8 mouse cellular contexts compared by ENCODE assay signal in the genomic region with DNA sequence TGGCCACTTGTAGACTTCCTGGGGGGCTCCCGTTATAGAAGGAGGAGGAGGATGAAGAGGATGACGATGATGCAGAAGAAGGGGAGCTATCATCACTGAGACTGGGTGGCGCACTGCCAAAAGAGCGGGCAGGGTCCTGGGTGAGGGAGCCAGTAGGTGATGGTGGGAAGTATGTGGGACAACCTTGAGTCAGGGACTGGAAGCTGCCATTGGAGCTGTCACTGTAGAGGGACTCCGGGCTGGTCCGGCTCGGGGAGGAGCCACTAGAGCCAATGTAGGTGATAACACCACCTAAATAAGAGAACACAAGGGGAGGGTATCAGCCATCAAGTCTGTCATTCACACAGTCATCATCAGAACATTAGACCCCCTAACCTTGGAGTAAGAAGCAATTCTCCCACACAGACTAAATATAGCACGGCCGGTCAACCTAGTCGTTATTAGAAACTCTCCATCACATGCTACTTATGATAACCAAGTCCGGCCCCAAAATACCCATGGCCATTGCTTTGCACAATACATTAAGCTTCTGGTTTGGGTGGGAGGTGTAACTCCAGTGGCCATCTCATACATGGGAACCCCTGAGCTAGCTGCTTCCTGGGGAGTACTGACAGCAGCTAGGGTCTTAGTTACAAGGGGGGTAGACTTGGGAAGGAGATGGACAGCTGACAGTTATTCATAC. TPM values are rescaled to one million over a fixed set of nuclear protein-coding genes. Genes with fewer than 3 reads are reported as not detected.
A peak's percentile ranks its signal among the peaks of the same experiment; 100 is the strongest.
DNase-seq lines count a peak whose midpoint lies in the region; ATAC-seq and TF ChIP-seq lines count a peak whose summit lies in the region.

No protein-coding gene starts in this region.

- peaks cover 26% of the 10 kb centered on the region for H3K4me1 ChIP-seq in forebrain, postnatal 0 days (ENCODE audit: insufficient read depth)
- peaks cover 48% of the 10 kb centered on the region for H3K4me1 ChIP-seq in forebrain, embryonic 14.5 days (ENCODE audit: control insufficient read depth, insufficient read depth, low read length)
- peaks cover 61% of the 10 kb centered on the region for H3K4me1 ChIP-seq in heart, postnatal 0 days (ENCODE audit: control insufficient read depth, insufficient read depth)
- peaks cover 23% of the 10 kb centered on the region for H3K4me1 ChIP-seq in small intestine, adult 2 months (ENCODE audit: control insufficient read depth, insufficient read depth, insufficient read length, low read length)
- H3K4me1 ChIP-seq in forebrain, embryonic 16.5 days (replicated peaks; ENCODE audit: control insufficient read depth, insufficient read depth, low read length), result peaks cover 78% of the 10 kb centered on the region
- H3K4me1 ChIP-seq in hindbrain, embryonic 11.5 days (replicated peaks; ENCODE audit: control insufficient read depth, insufficient read depth, low read length), result peaks cover 19% of the 10 kb centered on the region

- H3K9me3 ChIP-seq in forebrain, postnatal 0 days (ENCODE audit: low read length), result no peaks in the 10 kb centered on the region
- no peaks in the 10 kb centered on the region for H3K9me3 ChIP-seq in forebrain, embryonic 14.5 days (replicated peaks; ENCODE audit: control insufficient read depth, low read length)
- H3K9me3 ChIP-seq in heart, postnatal 0 days (replicated peaks; ENCODE audit: control insufficient read depth, low read length), result no peaks in the 10 kb centered on the region
- no peaks in the 10 kb centered on the region for H3K9me3 ChIP-seq in forebrain, embryonic 16.5 days (ENCODE audit: control insufficient read depth, low read length)
- no peaks in the 10 kb centered on the region for H3K9me3 ChIP-seq in hindbrain, embryonic 11.5 days (ENCODE audit: control insufficient read depth, low read length)

- no peak for ATAC-seq in forebrain, postnatal 0 days
- no peak for ATAC-seq in forebrain, embryonic 14.5 days
- no peak for ATAC-seq in heart, postnatal 0 days (ENCODE audit: insufficient read depth, low read depth)
- ATAC-seq in forebrain, embryonic 16.5 days, result no peak
- no peak for ATAC-seq in hindbrain, embryonic 11.5 days (ENCODE audit: low FRiP score)

- no peak for TF ChIP-seq CTCF in forebrain, postnatal 0 days (IDR thresholded peaks at IDR 0.05; ENCODE audit: low read depth)
- no peak for TF ChIP-seq CTCF in heart, postnatal 0 days (IDR thresholded peaks at IDR 0.05; ENCODE audit: low read depth)
- TF ChIP-seq CTCF in small intestine, adult 2 months (IDR thresholded peaks at IDR 0.05; ENCODE audit: extremely low read depth, insufficient read length, insufficient replicate concordance, low read depth, low read length), result no peak

- no peak overlapping the region for H3K27ac ChIP-seq in forebrain, postnatal 0 days (ENCODE audit: low read depth, low read length)
- H3K27ac ChIP-seq in forebrain, embryonic 14.5 days (ENCODE audit: low read depth, low read length), result no peak overlapping the region
- peak overlapping the region; percentile 98 for H3K27ac ChIP-seq in heart, postnatal 0 days (ENCODE audit: low read depth)
- H3K27ac ChIP-seq in small intestine, adult 2 months (ENCODE audit: insufficient read depth, low read depth, low read length), result peak overlapping the region; percentile 97
- no peak overlapping the region for H3K27ac ChIP-seq in forebrain, embryonic 16.5 days (ENCODE audit: low read length)
- H3K27ac ChIP-seq in hindbrain, embryonic 11.5 days (ENCODE audit: low read depth, low read length), result no peak overlapping the region

- peaks cover 34% of the 10 kb centered on the region for H3K36me3 ChIP-seq in forebrain, postnatal 0 days (ENCODE audit: insufficient read depth)
- peaks cover 35% of the 10 kb centered on the region for H3K36me3 ChIP-seq in forebrain, embryonic 14.5 days (ENCODE audit: control insufficient read depth, insufficient read depth, low read length)
- peaks cover 42% of the 10 kb centered on the region for H3K36me3 ChIP-seq in heart, postnatal 0 days (replicated peaks; ENCODE audit: control insufficient read depth, insufficient read depth, low read length)
- H3K36me3 ChIP-seq in small intestine, adult 2 months (ENCODE audit: control insufficient read depth, insufficient read depth, low read length), result peaks cover 54% of the 10 kb centered on the region
- H3K36me3 ChIP-seq in forebrain, embryonic 16.5 days (ENCODE audit: control insufficient read depth, insufficient read depth), result peaks cover 4% of the 10 kb centered on the region; the same call in 1 of the 2 replicates
- no peaks in the 10 kb centered on the region for H3K36me3 ChIP-seq in hindbrain, embryonic 11.5 days (ENCODE audit: control insufficient read depth, insufficient read depth, low read length)

- no peak overlapping the region for H3K9ac ChIP-seq in forebrain, postnatal 0 days
- H3K9ac ChIP-seq in forebrain, embryonic 14.5 days (ENCODE audit: low read length), result no peak overlapping the region
- H3K9ac ChIP-seq in heart, postnatal 0 days (replicated peaks; ENCODE audit: low read depth, low read length), result peak overlapping the region; percentile 37
- no peak overlapping the region for H3K9ac ChIP-seq in forebrain, embryonic 16.5 days (replicated peaks; ENCODE audit: low read depth, low read length)
- H3K9ac ChIP-seq in hindbrain, embryonic 11.5 days (ENCODE audit: low read depth, low read length), result no peak overlapping the region

- 91% methylated on average over 11 of the region's 11 CpGs for WGBS in forebrain, postnatal 0 days
- 92% methylated on average over 11 of the region's 11 CpGs for WGBS in forebrain, embryonic 14.5 days
- 35% methylated on average over 11 of the region's 11 CpGs for WGBS in heart, postnatal 0 days
- WGBS in small intestine, adult 2 months, result 68% methylated on average over 11 of the region's 11 CpGs
- 92% methylated on average over 11 of the region's 11 CpGs for WGBS in forebrain, embryonic 16.5 days
- 93% methylated on average over 11 of the region's 11 CpGs for WGBS in hindbrain, embryonic 11.5 days

- no peak for TF ChIP-seq EP300 in heart, postnatal 0 days (IDR thresholded peaks at IDR 0.05; ENCODE audit: low read depth)

- peak; percentile 22 for DNase-seq in forebrain, postnatal 0 days
- DNase-seq in forebrain, embryonic 14.5 days (ENCODE audit: low spot score), result no peak
- DNase-seq in ovary, postnatal 36 days (ENCODE audit: low spot score), result peak; percentile 35
- no peak for DNase-seq in ovary, postnatal 10 days (ENCODE audit: low spot score)
- DNase-seq in heart, postnatal 0 days (ENCODE audit: low spot score), result peak; percentile 72
- no peak for DNase-seq in hindbrain, embryonic 11.5 days (ENCODE audit: low spot score)

- TF ChIP-seq POLR2A in small intestine, adult 2 months (IDR thresholded peaks at IDR 0.05; ENCODE audit: low read depth, low read length), result no peak

- peak overlapping the region; percentile 90; the same call in 1 of the 2 replicates for H3K4me2 ChIP-seq in forebrain, postnatal 0 days (ENCODE audit: low read depth)
- H3K4me2 ChIP-seq in forebrain, embryonic 14.5 days (ENCODE audit: low read length), result no peak overlapping the region
- H3K4me2 ChIP-seq in heart, postnatal 0 days (ENCODE audit: low read depth, low read length), result peak overlapping the region; percentile 82
- no peak overlapping the region for H3K4me2 ChIP-seq in forebrain, embryonic 16.5 days (ENCODE audit: low read length)
- H3K4me2 ChIP-seq in hindbrain, embryonic 11.5 days (replicated peaks; ENCODE audit: low read depth, low read length), result no peak overlapping the region

- no peak overlapping the region for H3K4me3 ChIP-seq in forebrain, postnatal 0 days (ENCODE audit: low read depth, low read length)
- no peak overlapping the region for H3K4me3 ChIP-seq in forebrain, embryonic 14.5 days (ENCODE audit: low read depth, low read length)
- H3K4me3 ChIP-seq in heart, postnatal 0 days (ENCODE audit: low read depth, low read length), result peak overlapping the region; percentile 6
- H3K4me3 ChIP-seq in small intestine, adult 2 months (ENCODE audit: low read depth, low read length), result peak overlapping the region; percentile 66
- H3K4me3 ChIP-seq in forebrain, embryonic 16.5 days (replicated peaks; ENCODE audit: low read length), result no peak overlapping the region
- H3K4me3 ChIP-seq in hindbrain, embryonic 11.5 days (ENCODE audit: low read depth, low read length), result no peak overlapping the region

- no peaks in the 10 kb centered on the region for H3K27me3 ChIP-seq in forebrain, postnatal 0 days (ENCODE audit: insufficient read depth, low read length)
- no peaks in the 10 kb centered on the region for H3K27me3 ChIP-seq in forebrain, embryonic 14.5 days (replicated peaks; ENCODE audit: control insufficient read depth, insufficient read depth, low read length)
- H3K27me3 ChIP-seq in heart, postnatal 0 days (ENCODE audit: control insufficient read depth, insufficient read depth, low read length), result no peaks in the 10 kb centered on the region
- no peaks in the 10 kb centered on the region for H3K27me3 ChIP-seq in small intestine, adult 2 months (ENCODE audit: control insufficient read depth, insufficient read depth, low read length)
- H3K27me3 ChIP-seq in forebrain, embryonic 16.5 days (replicated peaks; ENCODE audit: control insufficient read depth, insufficient read depth, low read length), result no peaks in the 10 kb centered on the region
- H3K27me3 ChIP-seq in hindbrain, embryonic 11.5 days (ENCODE audit: control insufficient read depth, insufficient read depth, low read length), result no peaks in the 10 kb centered on the region

RNA-seq across cellular contexts. Expression of gene Nr1d1, which starts 3.1 kb away (rescaled TPM):
- total RNA-seq in forebrain, postnatal 0 days (2014; rRNA removed), result 4.5 and 6.7 TPM in 2 replicates
- polyA plus RNA-seq in forebrain, postnatal 0 days (2015; fragmentation: Nextera tagmentation; extraction: Ambion mirVana), result 10.8 and 11.4 TPM in 2 replicates
- 2.2 and 3.1 TPM in 2 replicates for polyA plus RNA-seq in forebrain, embryonic 14.5 days (2014; fragmentation: Nextera tagmentation; extraction: Ambion mirVana)
- total RNA-seq in heart, postnatal 0 days (2014; rRNA removed; ENCODE audit: low replicate concordance), result 21.0 and 24.3 TPM in 2 replicates
- 10.2 and 10.7 TPM in 2 replicates for polyA plus RNA-seq in heart, postnatal 0 days (2015; fragmentation: Nextera tagmentation; extraction: Ambion mirVana)
- polyA plus RNA-seq in small intestine, adult 2 months (2012; rRNA removed), result 59.8 and 206 TPM in 2 replicates
- 3.8 and 4.0 TPM in 2 replicates for polyA plus RNA-seq in forebrain, embryonic 16.5 days (2015; fragmentation: Nextera tagmentation; extraction: Ambion mirVana)
- polyA plus RNA-seq in hindbrain, embryonic 11.5 days (2014; fragmentation: Nextera tagmentation; extraction: Ambion mirVana), result 0.92 and 1.4 TPM in 2 replicates

RNA-seq across cellular contexts. Expression of gene Msl1, which starts 23.3 kb away (rescaled TPM):
- 87.2 and 94.6 TPM in 2 replicates for total RNA-seq in forebrain, postnatal 0 days (2014; rRNA removed)
- polyA plus RNA-seq in forebrain, postnatal 0 days (2015; fragmentation: Nextera tagmentation; extraction: Ambion mirVana), result 16.3 and 24.1 TPM in 2 replicates
- 19.3 and 20.5 TPM in 2 replicates for polyA plus RNA-seq in forebrain, embryonic 14.5 days (2014; fragmentation: Nextera tagmentation; extraction: Ambion mirVana)
- total RNA-seq in heart, postnatal 0 days (2014; rRNA removed; ENCODE audit: low replicate concordance), result 47.4 and 54.6 TPM in 2 replicates
- polyA plus RNA-seq in heart, postnatal 0 days (2015; fragmentation: Nextera tagmentation; extraction: Ambion mirVana), result 11.3 and 12.6 TPM in 2 replicates
- 19.8 and 38.5 TPM in 2 replicates for polyA plus RNA-seq in small intestine, adult 2 months (2012; rRNA removed)
- 27.7 and 32.0 TPM in 2 replicates for polyA plus RNA-seq in forebrain, embryonic 16.5 days (2015; fragmentation: Nextera tagmentation; extraction: Ambion mirVana)
- polyA plus RNA-seq in hindbrain, embryonic 11.5 days (2014; fragmentation: Nextera tagmentation; extraction: Ambion mirVana), result 25.0 and 28.0 TPM in 2 replicates

RNA-seq across cellular contexts. Expression of gene Thra, which starts 31.5 kb away (rescaled TPM):
- total RNA-seq in forebrain, postnatal 0 days (2014; rRNA removed), result 1,003 and 1,159 TPM in 2 replicates
- 223 and 233 TPM in 2 replicates for polyA plus RNA-seq in forebrain, postnatal 0 days (2015; fragmentation: Nextera tagmentation; extraction: Ambion mirVana)
- 164 and 199 TPM in 2 replicates for polyA plus RNA-seq in forebrain, embryonic 14.5 days (2014; fragmentation: Nextera tagmentation; extraction: Ambion mirVana)
- total RNA-seq in heart, postnatal 0 days (2014; rRNA removed; ENCODE audit: low replicate concordance), result 188 and 234 TPM in 2 replicates
- polyA plus RNA-seq in heart, postnatal 0 days (2015; fragmentation: Nextera tagmentation; extraction: Ambion mirVana), result 40.8 and 44.0 TPM in 2 replicates
- polyA plus RNA-seq in small intestine, adult 2 months (2012; rRNA removed), result 46.5 and 128 TPM in 2 replicates
- 177 and 182 TPM in 2 replicates for polyA plus RNA-seq in forebrain, embryonic 16.5 days (2015; fragmentation: Nextera tagmentation; extraction: Ambion mirVana)
- polyA plus RNA-seq in hindbrain, embryonic 11.5 days (2014; fragmentation: Nextera tagmentation; extraction: Ambion mirVana), result 34.7 and 41.4 TPM in 2 replicates

RNA-seq across cellular contexts. Expression of gene Casc3, which starts 32.7 kb away (rescaled TPM):
- 22.5 and 27.2 TPM in 2 replicates for total RNA-seq in forebrain, postnatal 0 days (2014; rRNA removed)
- polyA plus RNA-seq in forebrain, postnatal 0 days (2015; fragmentation: Nextera tagmentation; extraction: Ambion mirVana), result 29.5 and 37.4 TPM in 2 replicates
- polyA plus RNA-seq in forebrain, embryonic 14.5 days (2014; fragmentation: Nextera tagmentation; extraction: Ambion mirVana), result 41.0 and 45.0 TPM in 2 replicates
- total RNA-seq in heart, postnatal 0 days (2014; rRNA removed; ENCODE audit: low replicate concordance), result 6.8 and 9.7 TPM in 2 replicates
- polyA plus RNA-seq in heart, postnatal 0 days (2015; fragmentation: Nextera tagmentation; extraction: Ambion mirVana), result 11.6 and 11.9 TPM in 2 replicates
- polyA plus RNA-seq in small intestine, adult 2 months (2012; rRNA removed), result 11.7 and 22.0 TPM in 2 replicates
- 52.5 and 54.6 TPM in 2 replicates for polyA plus RNA-seq in forebrain, embryonic 16.5 days (2015; fragmentation: Nextera tagmentation; extraction: Ambion mirVana)
- 44.6 and 49.6 TPM in 2 replicates for polyA plus RNA-seq in hindbrain, embryonic 11.5 days (2014; fragmentation: Nextera tagmentation; extraction: Ambion mirVana)

RNA-seq across cellular contexts. Expression of gene Med24, which starts 42.8 kb away (rescaled TPM):
- total RNA-seq in forebrain, postnatal 0 days (2014; rRNA removed), result 54.0 and 66.5 TPM in 2 replicates
- 46.4 and 49.3 TPM in 2 replicates for polyA plus RNA-seq in forebrain, postnatal 0 days (2015; fragmentation: Nextera tagmentation; extraction: Ambion mirVana)
- 76.0 and 85.9 TPM in 2 replicates for polyA plus RNA-seq in forebrain, embryonic 14.5 days (2014; fragmentation: Nextera tagmentation; extraction: Ambion mirVana)
- 39.9 and 48.0 TPM in 2 replicates for total RNA-seq in heart, postnatal 0 days (2014; rRNA removed; ENCODE audit: low replicate concordance)
- 21.9 and 23.3 TPM in 2 replicates for polyA plus RNA-seq in heart, postnatal 0 days (2015; fragmentation: Nextera tagmentation; extraction: Ambion mirVana)
- polyA plus RNA-seq in small intestine, adult 2 months (2012; rRNA removed), result 23.8 and 49.5 TPM in 2 replicates
- polyA plus RNA-seq in forebrain, embryonic 16.5 days (2015; fragmentation: Nextera tagmentation; extraction: Ambion mirVana), result 88.8 and 93.7 TPM in 2 replicates
- 47.3 and 60.8 TPM in 2 replicates for polyA plus RNA-seq in hindbrain, embryonic 11.5 days (2014; fragmentation: Nextera tagmentation; extraction: Ambion mirVana)

Comparison
In these comparisons a context has a peak if more than half of its experiments do, and no peak if none do; other contexts are left out.
1. DNase-seq: peak in forebrain, postnatal 0 days (single experiment), ovary, postnatal 36 days (single experiment) and heart, postnatal 0 days (single experiment); none in forebrain, embryonic 14.5 days (single experiment), ovary, postnatal 10 days (single experiment) and hindbrain, embryonic 11.5 days (single experiment).
2. H3K4me2 ChIP-seq: peak in forebrain, postnatal 0 days (single experiment) and heart, postnatal 0 days (single experiment); none in forebrain, embryonic 14.5 days (single experiment), forebrain, embryonic 16.5 days (single experiment) and hindbrain, embryonic 11.5 days (single experiment).
3. H3K27ac ChIP-seq: peak in heart, postnatal 0 days (single experiment) and small intestine, adult 2 months (single experiment); none in forebrain, postnatal 0 days (single experiment), forebrain, embryonic 14.5 days (single experiment), forebrain, embryonic 16.5 days (single experiment) and hindbrain, embryonic 11.5 days (single experiment).
4. H3K4me3 ChIP-seq: peak in heart, postnatal 0 days (single experiment) and small intestine, adult 2 months (single experiment); none in forebrain, postnatal 0 days (single experiment), forebrain, embryonic 14.5 days (single experiment), forebrain, embryonic 16.5 days (single experiment) and hindbrain, embryonic 11.5 days (single experiment).